ENCODE assay signal across 11 mouse cellular contexts in genomic region chr7:120553181-120553551, GRCm38 (mm10).
DNase-seq lines count a peak whose midpoint lies in the region; ATAC-seq lines count a peak whose summit lies in the region.
"Had no signal": no experiment of that assay in that cellular context is flagged by ENCODE, and none has a peak within 500 bp of the region (broad histone marks: within the 10 kb centered on the region; RNA-seq: fewer than 3 reads in every experiment).

No protein-coding gene starts in this region.

- H3K27me3 ChIP-seq in embryonic facial prominence, embryonic 11.5 days (ENCODE audit: control insufficient read depth, insufficient read depth, low read length) = no peaks in the 10 kb centered on the region
- no peaks in the 10 kb centered on the region for H3K27me3 ChIP-seq in forebrain, embryonic 10.5 days (ENCODE audit: poor library complexity, severe bottlenecking)
- no peaks in the 10 kb centered on the region for H3K27me3 ChIP-seq in hindbrain, embryonic 13.5 days
- no peaks in the 10 kb centered on the region for H3K27me3 ChIP-seq in midbrain, embryonic 14.5 days (ENCODE audit: control insufficient read depth, insufficient read depth, low read length)

- no peaks in the 10 kb centered on the region for H3K4me1 ChIP-seq in embryonic facial prominence, embryonic 11.5 days (ENCODE audit: control insufficient read depth, insufficient read depth, low read length)
- peaks cover 9% of the 10 kb centered on the region for H3K4me1 ChIP-seq in forebrain, embryonic 10.5 days
- H3K4me1 ChIP-seq in hindbrain, embryonic 13.5 days (replicated peaks) = no peaks in the 10 kb centered on the region
- no peaks in the 10 kb centered on the region for H3K4me1 ChIP-seq in midbrain, embryonic 14.5 days (ENCODE audit: control insufficient read depth, insufficient read depth, low read length)

- no peak overlapping the region for H3K27ac ChIP-seq in embryonic facial prominence, embryonic 11.5 days (replicated peaks; ENCODE audit: low read depth, low read length)
- no peak overlapping the region for H3K27ac ChIP-seq in forebrain, embryonic 10.5 days
- H3K27ac ChIP-seq in hindbrain, embryonic 13.5 days = no peak overlapping the region
- no peak overlapping the region for H3K27ac ChIP-seq in midbrain, embryonic 14.5 days (replicated peaks; ENCODE audit: low read depth, low read length)

- no peak for DNase-seq in embryonic facial prominence, embryonic 11.5 days (ENCODE audit: low spot score)
- DNase-seq in forebrain, embryonic 10.5 days (ENCODE audit: extremely low spot score, low spot score) = no peak
- no peak for DNase-seq in midbrain, embryonic 14.5 days
- DNase-seq in lung, postnatal 36 days = no peak
- DNase-seq in layer of hippocampus, adult 9-10 months (ENCODE audit: low spot score) = no peak
- DNase-seq: cerebellum, adult 9-11 months; lung, postnatal 10 days; spleen, adult 18-20 months had no signal

- H3K4me3 ChIP-seq in embryonic facial prominence, embryonic 11.5 days (ENCODE audit: low read depth, low read length) = no peak overlapping the region
- H3K4me3 ChIP-seq in forebrain, embryonic 10.5 days = peak overlapping the region; percentile 33
- H3K4me3 ChIP-seq in hindbrain, embryonic 13.5 days = peak overlapping the region; percentile 23
- H3K4me3 ChIP-seq in midbrain, embryonic 14.5 days (replicated peaks; ENCODE audit: low read depth, low read length) = peak overlapping the region; percentile 22

- no peaks in the 10 kb centered on the region for H3K36me3 ChIP-seq in embryonic facial prominence, embryonic 11.5 days (replicated peaks; ENCODE audit: control insufficient read depth, insufficient read depth, low read depth, low read length)
- no peaks in the 10 kb centered on the region for H3K36me3 ChIP-seq in forebrain, embryonic 10.5 days (replicated peaks)
- H3K36me3 ChIP-seq in hindbrain, embryonic 13.5 days = no peaks in the 10 kb centered on the region
- no peaks in the 10 kb centered on the region for H3K36me3 ChIP-seq in midbrain, embryonic 14.5 days (ENCODE audit: control insufficient read depth, insufficient read depth, low read length)

- H3K9ac ChIP-seq in embryonic facial prominence, embryonic 11.5 days (replicated peaks; ENCODE audit: low read length) = no peak overlapping the region
- no peak overlapping the region for H3K9ac ChIP-seq in hindbrain, embryonic 13.5 days
- H3K9ac ChIP-seq in midbrain, embryonic 14.5 days (replicated peaks; ENCODE audit: low read length) = no peak overlapping the region; the same call in 1 of the 2 replicates

- ATAC-seq in embryonic facial prominence, embryonic 11.5 days (replicated peaks; ENCODE audit: insufficient number of reproducible peaks, low FRiP score, low TSS enrichment, low read depth) = no peak
- peak; percentile 21; the same call in 1 of the 2 replicates for ATAC-seq in hindbrain, embryonic 13.5 days (ENCODE audit: low FRiP score)
- no peak for ATAC-seq in midbrain, embryonic 14.5 days (ENCODE audit: low FRiP score, low TSS enrichment)
- no peak for ATAC-seq in inflammation-experienced regulatory T-cells, adult 6 months

- WGBS in embryonic facial prominence, embryonic 11.5 days = 49% methylated on average over 12 of the region's 12 CpGs
- WGBS in forebrain, embryonic 10.5 days = 40% methylated on average over 12 of the region's 12 CpGs
- WGBS in hindbrain, embryonic 13.5 days = 41% methylated on average over 12 of the region's 12 CpGs
- 38% methylated on average over 12 of the region's 12 CpGs for WGBS in midbrain, embryonic 14.5 days

- peak overlapping the region; percentile 7; the same call in 1 of the 2 replicates for H3K4me2 ChIP-seq in embryonic facial prominence, embryonic 11.5 days (ENCODE audit: low read depth, low read length)
- H3K4me2 ChIP-seq in hindbrain, embryonic 13.5 days = peak overlapping the region; percentile 48
- peak overlapping the region; percentile 52 for H3K4me2 ChIP-seq in midbrain, embryonic 14.5 days (ENCODE audit: low read length)
- H3K4me2 ChIP-seq: heart, embryonic 11.5 days had no signal

- no peaks in the 10 kb centered on the region for H3K9me3 ChIP-seq in embryonic facial prominence, embryonic 11.5 days (replicated peaks; ENCODE audit: control insufficient read depth, low read length)
- no peaks in the 10 kb centered on the region for H3K9me3 ChIP-seq in forebrain, embryonic 10.5 days
- no peaks in the 10 kb centered on the region for H3K9me3 ChIP-seq in hindbrain, embryonic 13.5 days
- H3K9me3 ChIP-seq in midbrain, embryonic 14.5 days (ENCODE audit: control insufficient read depth, low read length) = no peaks in the 10 kb centered on the region
